Mouse (Mus musculus) embryonic facial prominence, embryonic 11.5 days (tissue): ENCODE data around the gene Morc2b. TPM values are rescaled to one million over a fixed set of nuclear protein-coding genes. Genes with fewer than 3 reads are reported as not detected.
"Not testable (repeated sequence)": the region's sequence is repeated elsewhere in the genome, so short reads cannot be mapped to it uniquely, and the experiment has no call there.

Experiments
- ATAC-seq: fragments of 200-750 bp; cut with Nextera tagmentation; replicated peaks from 2 replicates; pipeline ENCODE4 v1.8.0; 2017; ENCODE audit warnings: low read depth; ENCODE audit not compliant: insufficient number of reproducible peaks, low FRiP score, low TSS enrichment
- DNase-seq: peaks from one replicate; pipeline ENCODE4 v3.0.0-alpha.2; 2015; ENCODE audit warnings: low spot score
- H3K27ac ChIP-seq: fragments of 300-500 bp; sonication (generic); replicated peaks from 2 replicates; pipeline ENCODE4 v1.5.1; 2014; ENCODE audit warnings: mild to moderate bottlenecking, low read depth, low read length, control low read depth
- H3K27me3 ChIP-seq: fragments of 300-500 bp; sonication (generic); 2 replicates; pipeline ENCODE4 v1.6.1; 2014; ENCODE audit warnings: mild to moderate bottlenecking, low read length, moderate library complexity, mixed read lengths; ENCODE audit not compliant: control insufficient read depth, insufficient read depth
- H3K36me3 ChIP-seq: fragments of 300-500 bp; sonication (generic); replicated peaks from 2 replicates; pipeline ENCODE4 v1.6.1; 2014; ENCODE audit warnings: low read depth, mild to moderate bottlenecking, low read length, moderate library complexity, mixed read lengths; ENCODE audit not compliant: control insufficient read depth, insufficient read depth
- H3K4me1 ChIP-seq: fragments of 300-500 bp; sonication (generic); 2 replicates; pipeline ENCODE4 v1.6.1; 2014; ENCODE audit warnings: low read length, mixed read lengths; ENCODE audit not compliant: control insufficient read depth, insufficient read depth
- H3K4me2 ChIP-seq: fragments of 300-500 bp; sonication (generic); 2 replicates; pipeline ENCODE4 v1.6.1; 2014; ENCODE audit warnings: low read depth, mild to moderate bottlenecking, control low read depth, low read length, moderate library complexity
- H3K4me3 ChIP-seq: fragments of 300-500 bp; sonication (generic); 2 replicates; pipeline ENCODE4 v1.5.1; 2014; ENCODE audit warnings: low read depth, low read length, control low read depth
- H3K9ac ChIP-seq: fragments of 300-500 bp; sonication (generic); replicated peaks from 2 replicates; pipeline ENCODE4 v1.6.1; 2014; ENCODE audit warnings: mild to moderate bottlenecking, control low read depth, low read length
- H3K9me3 ChIP-seq: fragments of 300-500 bp; sonication (generic); replicated peaks from 2 replicates; pipeline ENCODE4 v1.6.1; 2016; ENCODE audit warnings: mild to moderate bottlenecking, low read length, inconsistent platforms, mixed read lengths; ENCODE audit not compliant: control insufficient read depth
- WGBS: fragments of 180-500 bp; shearing (Covaris S2); extraction: QIAGEN DNeasy Blood & Tissue Kit; methylation state at CpG from one replicate; pipeline ENCODE4 v1.1.7; 2014; 5-methylcytosine and 5-hydroxymethylcytosine counted together
- polyA plus RNA-seq: library from polyadenylated mRNA; unstranded; fragments of >200 nt; fragmentation: Nextera tagmentation; extraction: Ambion mirVana; gene quantifications from 2 replicates; pipeline ENCODE4 v1.2.1, GENCODE M21; 2014

Gene Morc2b
- 0.18 TPM in 1 of 2 replicates, not detected in the other for polyA plus RNA-seq

GRCm38 (mm10) chr17:33139261-33139820 is at the start of gene Morc2b:
Gene Morc2b (minus strand): TSS chr17:33139683.
- H3K27me3 ChIP-seq, result no peaks in the 10 kb centered on the region
- H3K9me3 ChIP-seq, result no peaks in the 10 kb centered on the region
- H3K4me1 ChIP-seq, result no peaks in the 10 kb centered on the region
- H3K9ac ChIP-seq, result no peak within 1 kb of the TSS
- DNase-seq (no peak), ATAC-seq (no peak)
- H3K4me3 ChIP-seq, result no peak within 1 kb of the TSS
- no peak within 1 kb of the TSS for H3K27ac ChIP-seq
- H3K4me2 ChIP-seq, result no peak within 1 kb of the TSS
- no peaks in the 10 kb centered on the region for H3K36me3 ChIP-seq
- 72% methylated on average over 18 of the region's 18 CpGs for WGBS

DNA sequence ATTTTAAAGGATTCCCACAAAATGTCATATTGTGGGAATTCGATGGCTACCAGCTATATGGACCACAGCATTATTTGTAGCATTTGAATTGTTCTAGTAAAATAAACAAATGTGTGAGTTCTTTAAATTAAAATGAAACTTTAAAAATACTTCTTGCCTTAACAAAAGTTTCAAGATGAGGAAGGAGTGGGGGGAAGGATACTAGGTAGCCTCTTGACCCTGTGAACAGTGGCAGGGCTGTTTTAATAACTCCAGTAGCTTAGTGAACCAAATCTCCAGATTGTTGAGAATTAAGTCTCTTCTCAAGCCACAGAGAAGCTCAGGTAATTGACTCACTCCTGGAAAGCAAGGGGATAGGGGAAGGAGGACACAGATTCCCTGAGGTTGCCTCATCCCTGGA is 28.7 kb upstream of the Morc2b start, which contains the start of gene Olfr55:
TSS of gene Olfr55 (plus strand) at position 301 of the 400 bp plus-strand sequence.
- H3K9me3 ChIP-seq, H3K27me3 ChIP-seq, DNase-seq, H3K27ac ChIP-seq, ATAC-seq, H3K4me1 ChIP-seq, H3K4me2 ChIP-seq, H3K9ac ChIP-seq, H3K36me3 ChIP-seq, H3K4me3 ChIP-seq: not testable (repeated sequence)
- 70% methylated on average over 1 of the region's 1 CpGs for WGBS

DNA sequence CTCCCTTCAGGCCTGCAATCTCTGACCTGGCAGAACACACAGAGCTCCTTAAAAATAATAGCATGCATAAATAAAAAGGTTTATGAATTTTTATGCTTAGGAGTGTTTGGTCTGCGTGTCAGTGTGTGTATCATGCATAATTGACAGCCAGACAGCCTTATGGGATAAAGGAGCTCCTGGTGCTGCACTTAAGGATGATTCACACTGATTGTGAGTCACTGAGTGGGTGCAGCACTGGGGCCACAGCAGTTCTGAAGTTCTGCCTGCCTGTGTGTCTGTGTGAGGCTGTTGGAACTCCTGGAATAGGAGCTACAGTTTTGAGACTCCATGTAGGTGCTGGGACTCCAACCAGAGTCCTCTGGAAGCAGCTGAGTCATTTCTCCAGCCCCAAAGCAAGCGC is 13.2 kb downstream of the Morc2b start:
- no peak for DNase-seq
- WGBS, result 58% methylated on average over 2 of the region's 2 CpGs
- no peaks in the 10 kb centered on the region for H3K4me1 ChIP-seq

GRCm38 (mm10) chr17:33124546-33124945 is 14.9 kb downstream of the Morc2b start:
- ATAC-seq (no peak), DNase-seq (no peak)
- H3K36me3 ChIP-seq, result no peaks in the 10 kb centered on the region
- H3K4me3 ChIP-seq, result no peak overlapping the region
- H3K9ac ChIP-seq, result no peak overlapping the region
- no peaks in the 10 kb centered on the region for H3K4me1 ChIP-seq
- no peaks in the 10 kb centered on the region for H3K9me3 ChIP-seq
- no peaks in the 10 kb centered on the region for H3K27me3 ChIP-seq
- H3K27ac ChIP-seq, result no peak overlapping the region
- H3K4me2 ChIP-seq, result no peak overlapping the region

More for the DNA sequence above, 13.2 kb downstream of the Morc2b start:
- H3K4me3 ChIP-seq, result no peak overlapping the region
- H3K4me2 ChIP-seq, result no peak overlapping the region
- H3K9me3 ChIP-seq, result no peaks in the 10 kb centered on the region
- H3K27ac ChIP-seq, result no peak overlapping the region
- H3K9ac ChIP-seq, result no peak overlapping the region
- ATAC-seq, result no peak
- no peaks in the 10 kb centered on the region for H3K27me3 ChIP-seq
- H3K36me3 ChIP-seq, result no peaks in the 10 kb centered on the region

DNA sequence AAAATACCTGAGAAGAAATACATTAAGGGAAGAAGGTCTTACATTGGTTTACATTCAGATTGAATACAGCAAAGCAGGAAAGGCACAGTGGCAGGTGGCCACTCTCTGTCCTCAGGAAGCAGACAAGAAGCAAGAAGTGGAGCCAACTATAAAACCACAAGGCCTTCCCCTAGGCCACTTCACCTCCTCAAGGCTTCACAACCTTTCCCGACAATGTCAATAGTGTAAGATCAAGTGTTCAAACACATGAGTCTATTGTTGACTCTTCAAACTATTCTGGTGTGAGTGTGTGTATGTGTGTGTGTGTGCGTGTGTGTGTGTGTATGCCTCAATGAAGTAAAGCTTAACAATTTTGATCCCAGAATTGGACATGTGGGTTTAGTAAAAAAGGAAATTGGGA is 42.1 kb downstream of the Morc2b start:
- Histone ChIP-seq H3K4me1 (no peaks in the 10 kb centered on the region), H3K27me3 (no peaks in the 10 kb centered on the region), H3K36me3 (no peaks in the 10 kb centered on the region), H3K27ac (no peak overlapping the region), H3K4me2 (no peak overlapping the region), H3K4me3 (no peak overlapping the region), H3K9ac (no peak overlapping the region), H3K9me3 (no peaks in the 10 kb centered on the region)
- no peak for DNase-seq
- 93% methylated on average over 2 of the region's 2 CpGs for WGBS
- no peak for ATAC-seq

- H3K4me2 ChIP-seq, result peak overlapping the region; percentile 60
- H3K9ac ChIP-seq, result peak overlapping the region; percentile 70
- H3K27me3 ChIP-seq, result no peaks in the 10 kb centered on the region
- H3K4me3 ChIP-seq, result peak overlapping the region; percentile 57
- DNase-seq (peak; percentile 81), ATAC-seq (peak; percentile 45; the same call in 1 of the 2 replicates)
- no peaks in the 10 kb centered on the region for H3K36me3 ChIP-seq
- no peaks in the 10 kb centered on the region for H3K9me3 ChIP-seq
- 4% methylated on average over 31 of the region's 31 CpGs for WGBS
- no peaks in the 10 kb centered on the region for H3K4me1 ChIP-seq
- H3K27ac ChIP-seq, result no peak overlapping the region; the same call in 1 of the 2 replicates
Observed at GRCm38 (mm10) chr17:33092391-33093193, 46.9 kb downstream of the Morc2b start.

- Histone ChIP-seq H3K4me1 (no peaks in the 10 kb centered on the region), H3K4me3 (no peak overlapping the region), H3K4me2 (no peak overlapping the region), H3K27me3 (no peaks in the 10 kb centered on the region), H3K36me3 (no peaks in the 10 kb centered on the region), H3K27ac (no peak overlapping the region), H3K9ac (no peak overlapping the region), H3K9me3 (no peaks in the 10 kb centered on the region)
- 79% methylated on average over 1 of the region's 1 CpGs for WGBS
- no peak for DNase-seq
- ATAC-seq, result no peak
Observed at GRCm38 (mm10) chr17:33091630-33092029, 47.9 kb downstream of the Morc2b start.
